Mouse (Mus musculus) cerebellum, postnatal 4 days (tissue): Measurements from ENCODE around the gene Immp2l.
"Not testable (repeated sequence)": the region's sequence is repeated elsewhere in the genome, so short reads cannot be mapped to it uniquely, and the experiment has no call there.

ENCODE experiments used
- DNase-seq, 2 experiments: peaks; one replicate each; pipeline ENCODE4 v3.0.0; 2022; ENCODE audit warnings: low spot score in 2 of 2, mixed read lengths in 1 of 2

Immp2l gene

DNA sequence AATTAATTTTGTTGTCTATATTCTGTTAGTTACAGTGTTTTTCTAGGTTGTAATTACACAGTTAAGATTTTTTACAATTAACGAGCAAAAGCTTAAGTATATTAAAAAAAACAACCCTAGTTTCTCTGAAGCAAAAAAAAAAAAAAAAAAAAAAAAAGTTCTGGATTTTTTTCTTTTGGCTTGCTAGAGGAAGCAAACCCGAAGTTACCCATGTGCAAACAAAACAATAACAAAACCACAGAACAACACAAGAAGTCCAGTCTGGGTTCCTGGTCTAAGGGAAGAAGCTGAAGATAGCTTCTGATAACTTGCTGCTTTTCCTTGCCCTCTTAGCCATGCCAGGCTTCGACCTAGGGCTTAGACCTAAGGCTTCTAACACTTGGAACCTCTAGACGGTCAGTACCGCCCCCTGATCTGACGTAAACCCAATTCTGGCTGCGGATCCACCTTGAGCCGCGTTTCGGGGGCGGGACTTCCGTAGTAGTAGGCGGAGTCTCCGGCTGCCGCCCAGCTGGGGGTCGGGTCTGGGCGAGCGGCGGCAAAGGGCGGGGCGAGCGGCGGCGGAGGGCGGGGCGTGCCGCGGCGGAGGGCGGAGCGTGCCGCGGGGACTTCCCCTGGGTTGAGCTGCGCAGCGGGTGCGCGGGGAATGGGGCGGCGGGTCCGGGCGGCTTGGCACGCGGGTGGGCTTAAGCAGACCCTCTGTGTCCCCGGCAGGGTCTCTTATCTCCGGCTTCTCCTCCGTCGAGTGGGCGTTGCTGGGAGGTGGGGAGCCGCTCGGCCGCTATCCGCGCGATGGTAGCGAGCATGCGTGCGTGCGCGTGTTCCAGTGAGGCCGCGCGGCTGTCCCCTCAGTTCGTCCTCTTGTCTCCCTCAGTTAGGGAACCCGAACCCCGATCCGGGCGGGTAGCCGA is at the start of gene Immp2l:
TSS of gene Immp2l (plus strand) at position 580 of the 911 bp plus-strand sequence.
- DNase-seq, result peak; percentile 78 to 93

DNA sequence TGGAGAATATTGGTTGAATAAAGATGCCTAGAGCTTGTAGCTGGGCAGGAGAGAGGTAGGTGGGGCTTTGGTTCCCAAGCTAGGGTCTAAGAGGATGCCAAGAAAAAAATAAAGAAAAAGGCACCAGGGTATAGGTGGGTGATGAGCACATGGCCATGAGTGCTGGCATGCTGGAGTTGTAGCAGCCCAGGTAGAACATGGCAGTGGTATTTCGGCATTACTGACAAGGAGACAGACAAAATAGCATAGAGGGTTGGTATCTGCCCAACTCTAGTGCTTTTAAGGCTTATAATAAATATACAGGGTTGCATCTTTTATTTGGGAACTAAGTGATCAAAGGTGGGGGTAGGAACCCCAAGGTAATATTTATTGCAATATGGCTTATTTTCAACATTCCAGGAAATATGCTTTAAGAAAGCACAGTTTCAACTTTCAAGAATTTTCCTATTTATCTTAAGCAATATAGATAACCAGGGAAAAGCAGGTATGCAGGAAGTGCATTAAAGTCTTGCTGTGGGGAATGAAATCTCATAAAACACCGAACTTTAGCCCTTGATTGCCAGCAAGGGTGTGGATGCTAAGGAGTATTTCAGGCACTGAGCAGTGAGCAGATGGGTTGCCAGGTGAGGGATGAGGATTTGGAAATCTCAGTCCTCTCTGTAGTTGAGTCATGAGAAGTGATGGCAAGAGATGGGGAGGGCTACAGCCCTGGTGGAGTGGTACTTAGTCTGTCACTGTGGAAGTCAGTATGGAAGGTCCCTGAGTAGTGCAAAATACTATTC is 45.0 kb upstream of the Immp2l start:
- no peak for DNase-seq

DNA sequence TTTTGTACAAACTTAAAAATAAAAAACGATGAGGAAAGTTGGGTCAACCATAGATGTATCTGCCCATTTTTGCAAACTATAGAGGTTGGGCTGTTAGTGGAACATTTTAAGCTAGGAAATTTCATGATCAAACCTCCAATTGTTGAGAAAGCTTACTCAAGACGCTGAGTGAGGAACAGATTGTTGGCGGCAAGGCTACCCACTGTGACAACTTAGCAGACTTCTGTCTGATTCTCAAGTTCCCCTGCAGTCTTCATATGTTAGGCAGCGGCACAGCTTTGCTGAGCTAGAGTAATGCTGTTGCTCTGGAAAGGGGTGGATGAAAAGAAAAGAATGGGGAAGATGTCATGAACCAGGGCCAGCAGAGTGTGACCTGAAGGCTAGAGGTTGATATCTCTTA is 44.2 kb upstream of the Immp2l start:
- no peak for DNase-seq

DNA sequence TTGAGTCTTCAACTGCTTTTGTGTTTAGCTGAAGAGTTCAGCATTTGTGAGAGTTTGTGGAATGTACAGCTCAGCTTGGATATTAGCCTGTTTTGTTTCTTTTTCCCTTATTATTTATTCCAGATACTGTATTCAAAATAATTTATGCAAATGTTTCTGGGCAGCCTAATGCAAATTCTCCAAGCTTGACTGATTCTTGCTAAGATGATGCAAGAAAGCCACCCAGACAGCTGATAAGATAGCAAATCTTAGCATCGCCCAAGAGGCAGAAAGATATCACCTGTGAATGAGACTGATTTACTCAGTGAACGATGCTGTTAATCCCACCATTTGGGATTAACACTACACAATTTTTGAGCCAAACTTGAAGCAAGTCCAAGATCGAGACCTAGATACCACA is 43.7 kb upstream of the Immp2l start:
- no peak for DNase-seq

GRCm38 (mm10) chr12:40983021-40983420 is 40.9 kb upstream of the Immp2l start:
- DNase-seq, result no peak

DNA sequence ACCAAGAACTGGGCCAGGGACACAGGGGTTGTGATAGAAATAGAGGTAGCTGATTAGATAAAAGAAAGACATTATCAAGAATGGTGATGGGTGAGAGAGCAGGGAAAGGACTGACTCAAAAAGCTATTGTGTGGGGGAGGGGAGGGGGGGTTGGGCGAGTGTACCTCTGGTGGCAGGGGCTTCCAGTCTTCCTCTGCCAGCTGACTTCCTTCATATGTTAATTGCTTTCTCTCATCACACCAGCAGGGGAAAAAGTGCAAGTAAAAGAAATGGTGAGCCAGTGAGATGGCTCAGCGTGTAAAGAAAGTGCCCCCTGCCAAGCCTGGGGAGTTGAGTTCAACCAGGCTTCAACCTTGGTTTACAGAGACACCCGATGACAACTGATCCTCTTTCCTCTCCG is 39.2 kb upstream of the Immp2l start:
- DNase-seq, result no peak

GRCm38 (mm10) chr12:40985791-40986190 is 38.1 kb upstream of the Immp2l start:
- DNase-seq, result no peak

DNA sequence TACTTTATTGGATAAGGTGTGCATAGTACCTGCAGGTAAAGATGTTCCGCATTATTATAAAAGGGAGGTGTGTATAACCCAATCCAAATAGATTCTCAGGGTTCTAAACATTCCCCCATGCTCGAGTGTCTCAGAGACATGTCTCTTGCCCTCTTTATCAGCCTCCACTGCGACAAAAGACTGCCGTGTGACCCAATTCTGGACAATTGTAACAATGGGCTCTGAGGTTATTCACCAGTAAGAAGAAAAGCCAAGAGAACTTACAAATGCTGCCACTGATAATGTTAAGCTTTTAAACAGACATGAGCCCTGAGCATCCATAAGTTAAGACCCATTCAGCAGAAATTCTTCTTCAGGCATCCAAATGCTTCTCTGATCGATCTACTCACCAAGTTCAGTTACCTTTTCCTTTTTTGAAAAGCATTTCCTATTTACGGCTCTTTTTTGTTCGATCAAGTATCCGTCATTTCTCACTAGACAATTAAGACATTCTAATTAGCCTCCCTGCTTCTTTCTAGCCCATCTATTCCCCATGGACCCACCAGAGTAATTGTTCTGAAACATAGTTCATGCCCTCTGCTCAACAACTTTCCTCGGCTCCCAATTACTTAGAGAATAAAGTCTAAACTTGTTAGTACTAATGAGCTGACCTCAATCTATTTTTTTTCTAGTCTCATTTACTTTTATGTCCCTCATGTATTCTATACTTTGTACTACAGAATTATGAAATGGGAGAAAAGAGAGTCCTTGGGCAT is 35.4 kb upstream of the Immp2l start:
- DNase-seq, result no peak

DNA sequence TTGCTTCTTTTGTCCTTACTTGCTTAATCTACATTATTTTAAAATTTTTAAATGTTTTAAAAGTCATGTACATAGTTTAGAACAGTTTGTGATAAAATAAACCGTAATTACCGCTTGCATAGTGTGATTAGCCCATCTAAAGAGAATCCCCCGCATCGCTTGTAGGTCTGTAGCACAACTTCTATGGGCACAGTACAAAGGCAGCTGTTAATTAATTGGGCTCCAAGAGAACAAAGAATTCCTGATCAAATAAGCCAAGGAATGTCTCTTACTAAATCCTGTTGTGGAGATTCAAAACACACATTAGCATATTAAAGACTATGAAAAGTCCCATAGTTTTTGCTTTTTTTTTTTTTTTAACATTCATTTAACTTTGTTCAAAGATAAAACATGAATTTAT is 32.2 kb upstream of the Immp2l start:
- DNase-seq, result no peak

- not testable (repeated sequence) for DNase-seq
Observed at GRCm38 (mm10) chr12:40992237-40992636, 31.7 kb upstream of the Immp2l start.

DNA sequence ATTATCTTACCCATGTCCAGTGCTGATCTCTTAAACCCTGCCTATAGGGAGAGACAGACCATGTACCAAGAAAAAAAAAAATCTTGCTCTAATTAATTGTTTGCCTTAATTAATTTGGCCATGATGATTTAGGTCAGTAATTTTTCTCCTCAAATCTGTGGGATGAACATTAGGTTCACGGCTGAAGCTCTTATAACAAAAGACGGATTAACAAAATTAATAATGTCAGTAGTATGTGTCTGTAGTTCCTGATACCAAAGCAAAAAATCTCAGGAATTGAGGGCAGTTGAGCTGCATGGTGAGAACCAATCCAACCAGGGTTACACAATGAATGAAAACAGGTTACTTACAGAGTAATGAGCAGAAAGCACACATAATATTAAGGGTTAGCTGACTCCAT is 29.0 kb upstream of the Immp2l start:
- DNase-seq, result no peak

- no peak for DNase-seq
Observed at GRCm38 (mm10) chr12:40995618-40996370, 28.1 kb upstream of the Immp2l start.

GRCm38 (mm10) chr12:41022516-41022915 is 1.4 kb upstream of the Immp2l start:
- no peak for DNase-seq

DNA sequence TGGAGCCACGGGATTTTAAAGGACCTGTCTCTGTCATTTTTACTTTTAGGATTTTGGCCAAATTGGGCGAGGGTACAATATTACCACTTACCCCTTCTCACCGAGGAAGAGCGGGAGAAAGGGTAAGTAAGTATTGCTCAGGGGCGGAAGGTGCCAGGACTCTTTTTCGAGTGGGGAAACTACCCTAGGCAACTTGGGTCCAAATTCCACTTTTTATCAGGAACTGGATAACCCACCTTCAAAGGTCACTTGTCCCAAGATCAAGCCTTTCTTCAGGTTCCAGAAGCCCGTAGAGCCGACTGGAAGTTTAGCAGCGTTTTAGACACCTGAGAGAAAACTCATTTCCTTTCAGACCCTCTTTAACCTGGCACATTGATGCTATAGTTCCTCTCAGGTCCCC is 622 bp downstream of the Immp2l start:
- no peak for DNase-seq

DNA sequence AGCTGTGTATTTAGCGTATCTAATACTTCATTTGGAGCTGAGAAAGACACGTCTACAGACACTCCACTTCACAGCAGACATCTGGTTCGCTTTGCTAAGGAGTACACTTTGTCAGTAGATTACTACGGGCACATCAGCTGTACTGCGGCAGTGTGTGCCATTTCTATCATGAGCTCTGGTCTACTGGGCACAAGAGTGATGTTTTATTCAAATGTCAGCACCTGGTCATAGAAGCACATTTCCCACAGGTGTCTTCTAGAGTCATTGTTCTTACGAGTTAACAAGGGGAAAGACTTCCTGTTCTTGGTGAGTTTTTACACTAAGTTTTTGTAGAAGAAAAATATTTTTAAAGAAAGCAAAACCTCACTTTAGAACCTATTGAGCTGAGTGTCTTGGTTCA is 3.6 kb downstream of the Immp2l start:
- no peak for DNase-seq

DNA sequence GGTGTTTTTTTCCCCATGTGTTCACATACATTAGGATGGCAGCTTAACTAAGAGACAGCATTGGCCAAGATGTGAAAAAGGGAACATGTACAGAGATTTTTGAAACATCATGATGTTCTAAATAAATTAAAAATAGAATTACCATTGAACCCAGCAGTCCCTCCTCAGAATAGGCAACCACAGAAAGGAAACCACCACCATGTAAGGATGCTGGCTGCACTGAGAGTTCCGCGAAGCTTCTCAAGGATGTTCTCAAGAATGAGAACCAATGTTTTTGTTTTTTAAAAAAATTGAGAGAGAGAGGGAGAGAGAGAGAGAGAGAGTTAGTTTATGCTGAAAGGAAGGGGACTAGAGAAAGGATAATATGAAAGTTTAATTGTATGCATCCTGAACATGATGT is 7.2 kb downstream of the Immp2l start:
- no peak for DNase-seq

- peak in 1 of 2 experiments; percentile 38 for DNase-seq
Observed at GRCm38 (mm10) chr12:41033196-41033595, 9.3 kb downstream of the Immp2l start.

DNA sequence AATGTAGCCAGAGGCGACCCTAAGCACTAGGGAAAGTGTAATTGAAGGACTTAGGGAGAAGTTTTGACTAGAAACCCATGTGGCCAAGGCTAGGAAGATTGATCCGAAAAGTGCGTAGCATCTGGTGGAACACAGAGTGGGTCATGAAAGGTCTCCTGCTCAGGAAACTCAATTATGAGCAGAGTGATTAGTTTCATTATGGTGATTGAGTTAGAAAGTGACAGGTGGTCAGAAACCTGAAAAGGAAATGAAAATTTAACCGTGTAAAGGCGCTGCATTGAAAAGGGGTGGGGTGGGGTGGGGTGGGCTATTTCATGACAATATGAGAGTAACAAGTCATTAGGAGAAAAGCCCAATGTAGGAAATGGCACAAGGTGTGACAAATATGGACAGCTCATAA is 15.9 kb downstream of the Immp2l start:
- no peak for DNase-seq

- no peak for DNase-seq
Observed at GRCm38 (mm10) chr12:41041737-41042136, 17.8 kb downstream of the Immp2l start.

DNA sequence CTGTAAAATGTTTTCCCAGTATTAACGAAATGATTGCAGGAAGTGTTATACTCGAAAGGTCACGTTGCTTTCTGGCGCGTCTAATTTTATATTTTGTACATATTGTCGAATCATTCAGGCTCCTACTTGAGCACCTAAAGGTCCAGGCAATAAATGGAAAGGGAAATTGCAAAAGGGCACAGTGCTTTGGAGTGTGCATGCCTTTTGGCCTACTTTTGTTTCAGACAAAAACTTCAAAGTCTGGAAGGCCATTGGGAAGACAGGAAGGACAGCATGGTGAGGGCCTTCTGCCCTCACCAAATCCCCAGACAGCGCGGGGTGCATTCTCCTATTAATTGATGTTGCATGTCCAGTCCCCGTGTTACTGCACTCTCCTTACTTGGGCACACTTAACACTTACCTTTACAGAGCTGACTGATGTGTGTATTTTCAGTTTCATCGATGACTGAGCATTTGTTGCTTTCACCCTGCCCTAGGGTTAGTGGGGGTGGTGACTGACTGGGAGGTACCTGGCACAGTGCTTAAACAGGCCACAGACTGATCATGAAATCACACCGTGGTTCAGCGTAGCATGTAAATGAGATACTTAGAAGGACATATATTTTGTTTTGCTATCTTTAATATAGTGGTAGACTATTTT is 20.7 kb downstream of the Immp2l start:
- no peak for DNase-seq
